Mouse (Mus musculus) MEL (cell line): ENCODE data around the gene Mettl16.

Experiments
- CTCF ChIP-seq, 3 experiments: IDR thresholded peaks in 2 of 3; conservative IDR thresholded peaks in 1 of 3; 2 replicates each; pipeline ENCODE4 v1.5.1; 2011 to 2012; ENCODE audit warnings: low read length in 3 of 3, low read depth in 2 of 3, mild to moderate bottlenecking in 2 of 3, improper control_type of control experiment in 1 of 3, inconsistent platforms in 1 of 3, mixed read lengths in 1 of 3, moderate library complexity in 1 of 3; ENCODE audit not compliant: control insufficient read depth in 1 of 3, insufficient read depth in 1 of 3, poor library complexity in 1 of 3, severe bottlenecking in 1 of 3
- EP300 ChIP-seq, 2 experiments: IDR thresholded peaks; 2 replicates each; pipeline ENCODE4 v1.6.1; 2011; ENCODE audit warnings: improper control_type of control experiment in 2 of 2, low read length in 2 of 2, low read depth in 1 of 2, mild to moderate bottlenecking in 1 of 2
- HCFC1 ChIP-seq: IDR thresholded peaks from 2 replicates; pipeline ENCODE4 v1.6.1; 2012; ENCODE audit warnings: low read depth, mild to moderate bottlenecking, inconsistent platforms, low read length, improper control_type of control experiment, moderate library complexity
- POLR2A ChIP-seq, 2 experiments: IDR thresholded peaks; 2 replicates each; pipeline ENCODE4 v1.6.1; 2011 to 2012; ENCODE audit warnings: low read length in 2 of 2, mild to moderate bottlenecking in 2 of 2, control low read depth in 1 of 2, improper control_type of control experiment in 1 of 2, low read depth in 1 of 2, moderate library complexity in 1 of 2; ENCODE audit not compliant: control insufficient read depth in 1 of 2, insufficient read depth in 1 of 2, poor library complexity in 1 of 2
- SIN3A ChIP-seq: IDR thresholded peaks from 2 replicates; pipeline ENCODE4 v1.6.1; 2012; ENCODE audit warnings: low read length, improper control_type of control experiment, inconsistent platforms
- TAL1 ChIP-seq: IDR thresholded peaks from 2 replicates; pipeline ENCODE4 v1.6.1; 2012; ENCODE audit warnings: mild to moderate bottlenecking, inconsistent platforms, low read length, moderate library complexity, mixed read lengths
- TCF12 ChIP-seq: IDR thresholded peaks from 2 replicates; pipeline ENCODE4 v1.6.1; 2014; ENCODE audit warnings: low read depth, mild to moderate bottlenecking, inconsistent platforms, low read length, improper control_type of control experiment, moderate library complexity

- no peak for TF ChIP-seq EP300 (IDR thresholded peaks at IDR 0.05; ENCODE audit: low read depth in 1 of 2, low read length in 2 of 2)
- no peak for TF ChIP-seq CTCF (IDR thresholded peaks at IDR 0.05 in 2 of 3, conservative IDR thresholded peaks at IDR 0.05 in 1 of 3; ENCODE audit: control insufficient read depth in 1 of 3, insufficient read depth in 1 of 3, low read depth in 2 of 3, low read length in 3 of 3, poor library complexity in 1 of 3, severe bottlenecking in 1 of 3)
- TF ChIP-seq HCFC1 = no peak
- no peak for TF ChIP-seq POLR2A (IDR thresholded peaks at IDR 0.05; ENCODE audit: control insufficient read depth in 1 of 2, insufficient read depth in 1 of 2, low read depth in 1 of 2, low read length in 2 of 2, poor library complexity in 1 of 2)
- no peak for TF ChIP-seq TAL1
- TF ChIP-seq TCF12 = no peak
- TF ChIP-seq SIN3A = no peak
Measured at GRCm38 (mm10) chr11:74864421-74864820, 93.8 kb downstream of the Mettl16 start.
